ENCODE assay signal across 11 mouse cellular contexts in the genomic region with DNA sequence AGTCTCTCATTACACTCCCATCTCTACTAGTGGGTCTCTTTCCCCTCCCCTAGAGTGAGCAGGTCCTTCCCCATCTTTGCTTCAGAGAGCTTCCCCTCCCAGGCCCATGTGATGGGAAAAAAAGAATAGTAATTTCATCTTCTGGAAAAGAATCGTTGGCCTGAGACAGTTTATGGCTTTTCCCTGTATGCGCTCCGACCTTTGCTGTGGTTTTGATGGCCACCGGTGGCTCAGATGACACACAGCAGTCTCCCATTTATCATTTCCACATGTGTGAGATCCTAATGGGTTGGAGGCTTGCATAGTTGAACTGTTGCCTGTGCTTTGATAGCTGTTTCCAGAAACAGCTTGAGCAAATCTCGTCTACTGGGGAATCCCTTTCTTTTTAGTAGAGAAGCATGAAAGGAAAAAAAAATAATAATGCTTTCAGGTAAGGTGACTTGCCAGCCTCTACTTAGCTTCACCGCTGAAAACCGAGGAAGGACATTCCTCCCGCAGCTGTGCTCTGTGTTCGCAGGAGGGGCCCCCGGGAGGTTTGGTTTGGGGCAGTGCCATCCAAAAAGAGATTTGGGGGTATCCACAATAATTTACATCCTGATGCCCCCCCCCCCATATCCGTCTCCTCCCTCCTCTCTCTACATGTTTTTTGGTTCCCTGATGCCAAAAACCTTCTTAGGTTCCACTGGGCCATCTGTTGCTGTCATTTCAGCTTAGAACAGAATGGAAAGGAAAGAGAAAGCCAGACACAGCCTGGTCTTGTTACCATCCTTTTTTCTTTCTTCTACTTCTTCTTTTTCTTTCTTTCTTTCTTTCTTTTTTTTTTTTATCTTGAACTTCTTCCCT. TPM values are rescaled to one million over a fixed set of nuclear protein-coding genes. Genes with fewer than 3 reads are reported as not detected.
A peak's percentile ranks its signal among the peaks of the same experiment; 100 is the strongest.
DNase-seq lines count a peak whose midpoint lies in the region; ATAC-seq and TF ChIP-seq lines count a peak whose summit lies in the region.
"Had no signal": no experiment of that assay in that cellular context is flagged by ENCODE, and none has a peak within 500 bp of the region (broad histone marks: within the 10 kb centered on the region; RNA-seq: fewer than 3 reads in every experiment).

No protein-coding gene starts in this region.

- no peak for TF ChIP-seq POLR2A in myocyte (IDR thresholded peaks at IDR 0.05; ENCODE audit: insufficient read length, low read depth)

- 26% methylated on average over 11 of the region's 11 CpGs for WGBS in lung, embryonic 14.5 days
- 15% methylated on average over 11 of the region's 11 CpGs for WGBS in embryonic facial prominence, embryonic 10.5 days

- no peaks in the 10 kb centered on the region for H3K79me2 ChIP-seq in myocyte (ENCODE audit: control insufficient read depth, insufficient read depth)

- no peak overlapping the region for H3K9ac ChIP-seq in lung, embryonic 14.5 days
- H3K9ac ChIP-seq: hindbrain, embryonic 15.5 days had no signal

- intact Hi-C loops in gastrocnemius, adult 2 months (cut with DNase I) = no loop called here
- intact Hi-C loops in heart, postnatal 14 days (cut with DNase I) = no loop called here

- no peak overlapping the region for H3K4me2 ChIP-seq in lung, embryonic 14.5 days
- peak overlapping the region; percentile 60 for H3K4me2 ChIP-seq in myocyte (ENCODE audit: low read depth)

- peak; percentile 52 for DNase-seq in gastrocnemius, adult 2 months
- DNase-seq in gastrocnemius, postnatal 4 days (ENCODE audit: low spot score in 2 of 2) = no peak
- peak; percentile 29 for DNase-seq in lung, embryonic 14.5 days
- no peak for DNase-seq in lung, postnatal 25 days (ENCODE audit: low spot score)
- DNase-seq in embryonic facial prominence, embryonic 10.5 days (ENCODE audit: low spot score) = peak; percentile 61
- no peak for DNase-seq in right cerebral cortex, adult 2 months (ENCODE audit: low spot score in 2 of 2)
- no peak for DNase-seq in heart, postnatal 14 days
- DNase-seq: gastrocnemius, postnatal 10 days; lung, postnatal 10 days had no signal

- peaks cover 5% of the 10 kb centered on the region; the same call in 1 of the 2 replicates for H3K4me1 ChIP-seq in lung, embryonic 14.5 days (ENCODE audit: insufficient read depth)
- H3K4me1 ChIP-seq in embryonic facial prominence, embryonic 10.5 days = peaks cover 42% of the 10 kb centered on the region

- no peaks in the 10 kb centered on the region for H3K36me3 ChIP-seq in lung, embryonic 14.5 days (ENCODE audit: insufficient read depth)
- H3K36me3 ChIP-seq in embryonic facial prominence, embryonic 10.5 days (replicated peaks) = no peaks in the 10 kb centered on the region
- H3K36me3 ChIP-seq in myocyte (ENCODE audit: control insufficient read depth, insufficient read depth) = no peaks in the 10 kb centered on the region
- H3K36me3 ChIP-seq: hindbrain, embryonic 15.5 days had no signal

- no peak for ATAC-seq in lung, embryonic 14.5 days (ENCODE audit: insufficient read depth)

- no peak overlapping the region for H3ac ChIP-seq in myocyte (ENCODE audit: control insufficient read depth, insufficient read length)

- no peaks in the 10 kb centered on the region for H3K9me3 ChIP-seq in lung, embryonic 14.5 days (ENCODE audit: low read depth, low read length)
- H3K9me3 ChIP-seq in embryonic facial prominence, embryonic 10.5 days = no peaks in the 10 kb centered on the region
- H3K9me3 ChIP-seq: hindbrain, embryonic 15.5 days had no signal

- H3K4me3 ChIP-seq in gastrocnemius, adult 2 months = peak overlapping the region; percentile 26
- H3K4me3 ChIP-seq in lung, embryonic 14.5 days (ENCODE audit: low read depth, low read length) = no peak overlapping the region
- H3K4me3 ChIP-seq in embryonic facial prominence, embryonic 10.5 days = no peak overlapping the region
- no peak overlapping the region for H3K4me3 ChIP-seq in myocyte
- H3K4me3 ChIP-seq: hindbrain, embryonic 15.5 days had no signal

- no peak for TF ChIP-seq CTCF in gastrocnemius, adult 2 months (IDR thresholded peaks at IDR 0.05)
- no peak for TF ChIP-seq CTCF in lung, embryonic 14.5 days (IDR thresholded peaks at IDR 0.05; ENCODE audit: low read depth)

- H3K27ac ChIP-seq in gastrocnemius, adult 2 months = peak overlapping the region; percentile 78
- no peak overlapping the region for H3K27ac ChIP-seq in lung, embryonic 14.5 days (ENCODE audit: low read depth)
- no peak overlapping the region for H3K27ac ChIP-seq in embryonic facial prominence, embryonic 10.5 days (replicated peaks)
- H3K27ac ChIP-seq: hindbrain, embryonic 15.5 days had no signal

- peaks cover 8% of the 10 kb centered on the region; the same call in 1 of the 2 replicates for H3K27me3 ChIP-seq in lung, embryonic 14.5 days (ENCODE audit: insufficient read depth, low read length)
- H3K27me3 ChIP-seq in embryonic facial prominence, embryonic 10.5 days (replicated peaks; ENCODE audit: low read depth, poor library complexity, severe bottlenecking) = peaks cover 65% of the 10 kb centered on the region
- no peaks in the 10 kb centered on the region for H3K27me3 ChIP-seq in myocyte (ENCODE audit: control insufficient read depth, insufficient read depth, insufficient read length)

TF ChIP-seq in myocyte, 11 proteins besides CTCF, POLR2A, EP300 and RAD21:
- no peak for TF ChIP-seq POLR2AphosphoS2 (IDR thresholded peaks at IDR 0.05; ENCODE audit: insufficient read length, low read depth)
- TF ChIP-seq MYOD1 (IDR thresholded peaks at IDR 0.05; ENCODE audit: control insufficient read depth in 1 of 3, insufficient read length in 2 of 3, low read depth in 2 of 3) = peak; percentile 80 to 86 (median 83)
- TF ChIP-seq MAX (IDR thresholded peaks at IDR 0.05; ENCODE audit: low read depth) = no peak
- TF ChIP-seq TCF3 (IDR thresholded peaks at IDR 0.05; ENCODE audit: insufficient read length, low read depth) = peak; percentile 51
- peak; percentile 17 for TF ChIP-seq USF1 (IDR thresholded peaks at IDR 0.05; ENCODE audit: low read depth)
- TF ChIP-seq MYOG (IDR thresholded peaks at IDR 0.05; ENCODE audit: control insufficient read depth in 1 of 3, insufficient read depth in 1 of 3, insufficient read length in 2 of 3, low read depth in 2 of 3) = peak in 1 of 3 experiments; percentile 13
- peak; percentile 85 for TF ChIP-seq TCF12 (IDR thresholded peaks at IDR 0.05; ENCODE audit: insufficient read depth, poor library complexity, severe bottlenecking)

RNA-seq across cellular contexts. Expression of gene Fam169b, which starts 3.6 kb away (rescaled TPM):
- under 1 TPM in 1 of 2 experiments, not detected in 1; 0.08 TPM for total RNA-seq in gastrocnemius, adult 2 months (2021)
- total RNA-seq in gastrocnemius, postnatal 4 days (2021) = 1 to 10 TPM; 1.0 to 1.3 TPM
- 0.54 and 1.5 TPM in 2 replicates for polyA plus RNA-seq in lung, embryonic 14.5 days (2014; fragmentation: Nextera tagmentation; extraction: Ambion mirVana)
- 1.1 and 1.4 TPM in 2 replicates for polyA plus RNA-seq in embryonic facial prominence, embryonic 10.5 days (2016; fragmentation: Nextera tagmentation; extraction: Ambion mirVana)
- polyA plus RNA-seq in myocyte (2012; fragmentation: generic; extraction: Trizol) = 0.79 TPM
- 1 to 10 TPM in 1 of 2 experiments, under 1 TPM in 1; 0.38 to 1.2 TPM for total RNA-seq in heart, postnatal 14 days (2021)

RNA-seq across cellular contexts. Expression of gene Pgpep1l, which starts 13.2 kb away (rescaled TPM):
- 1 to 10 TPM; 1.9 to 3.9 TPM for total RNA-seq in gastrocnemius, adult 2 months (2021)
- total RNA-seq in gastrocnemius, postnatal 4 days (2021) = 1 to 10 TPM; 5.6 to 6.5 TPM
- not detected in 2 replicates for polyA plus RNA-seq in lung, embryonic 14.5 days (2014; fragmentation: Nextera tagmentation; extraction: Ambion mirVana)
- not detected in 2 replicates for polyA plus RNA-seq in embryonic facial prominence, embryonic 10.5 days (2016; fragmentation: Nextera tagmentation; extraction: Ambion mirVana)
- polyA plus RNA-seq in myocyte (2012; fragmentation: generic; extraction: Trizol) = 0.22 TPM
- under 1 TPM in 1 of 2 experiments, not detected in 1; 0.39 TPM for total RNA-seq in heart, postnatal 14 days (2021)
- polyA plus RNA-seq: hindbrain, embryonic 15.5 days had no signal

Comparison
In these comparisons a context has a peak if more than half of its experiments do, and no peak if none do; other contexts are left out.
1. DNase-seq: peak in gastrocnemius, adult 2 months (single experiment), lung, embryonic 14.5 days (single experiment) and embryonic facial prominence, embryonic 10.5 days (single experiment); none in gastrocnemius, postnatal 4 days (0 of 2), lung, postnatal 25 days (single experiment), right cerebral cortex, adult 2 months (0 of 2) and heart, postnatal 14 days (0 of 2).